Mouse (Mus musculus): Measurements from ENCODE around the gene Cenpc1. TPM values are rescaled to one million over a fixed set of nuclear protein-coding genes. Genes with fewer than 3 reads are reported as not detected.

Gene Cenpc1
- polyA plus RNA-seq, 1 experiment, result 20.3 TPM

- Histone ChIP-seq H3K27ac (ENCODE audit: insufficient read depth, low read depth, low read length) (peak overlapping the region; percentile 50), H3K4me1 (ENCODE audit: control insufficient read depth, insufficient read depth, low read length) (peaks cover 42% of the 10 kb centered on the region), H3K4me3 (ENCODE audit: insufficient read depth, low read length) (no peak overlapping the region)
- TF ChIP-seq POLR2A (IDR thresholded peaks at IDR 0.05; ENCODE audit: borderline replicate concordance, low read depth, low read length) (no peak), CTCF (IDR thresholded peaks at IDR 0.05; ENCODE audit: low read depth, low read length) (no peak)
Measured at GRCm38 (mm10) chr5:86084979-86085378, 19.6 kb upstream of the Cenpc1 start.

GRCm38 (mm10) chr5:86083987-86084386 lies 18.6 kb upstream of the Cenpc1 start:
- TF ChIP-seq POLR2A (IDR thresholded peaks at IDR 0.05; ENCODE audit: borderline replicate concordance, low read depth, low read length) (no peak), CTCF (IDR thresholded peaks at IDR 0.05; ENCODE audit: low read depth, low read length) (no peak)
- H3K27ac ChIP-seq (ENCODE audit: insufficient read depth, low read depth, low read length), result no peak overlapping the region
- H3K4me3 ChIP-seq (ENCODE audit: insufficient read depth, low read length), result no peak overlapping the region
- peaks cover 50% of the 10 kb centered on the region for H3K4me1 ChIP-seq (ENCODE audit: control insufficient read depth, insufficient read depth, low read length)

- Histone ChIP-seq H3K4me3 (ENCODE audit: insufficient read depth, low read length) (no peak overlapping the region), H3K27ac (ENCODE audit: insufficient read depth, low read depth, low read length) (peak overlapping the region; percentile 59), H3K4me1 (ENCODE audit: control insufficient read depth, insufficient read depth, low read length) (peaks cover 41% of the 10 kb centered on the region)
- TF ChIP-seq POLR2A (IDR thresholded peaks at IDR 0.05; ENCODE audit: borderline replicate concordance, low read depth, low read length), result no peak
- no peak for TF ChIP-seq CTCF (IDR thresholded peaks at IDR 0.05; ENCODE audit: low read depth, low read length)
Measured at GRCm38 (mm10) chr5:86078720-86079334, 13.4 kb upstream of the Cenpc1 start.

- no peak for TF ChIP-seq CTCF (IDR thresholded peaks at IDR 0.05; ENCODE audit: low read depth, low read length)
- TF ChIP-seq POLR2A (IDR thresholded peaks at IDR 0.05; ENCODE audit: borderline replicate concordance, low read depth, low read length), result no peak
- Histone ChIP-seq H3K27ac (ENCODE audit: insufficient read depth, low read depth, low read length) (peak overlapping the region; percentile 62), H3K4me1 (ENCODE audit: control insufficient read depth, insufficient read depth, low read length) (peaks cover 37% of the 10 kb centered on the region), H3K4me3 (ENCODE audit: insufficient read depth, low read length) (peak overlapping the region; percentile 65)
Measured at GRCm38 (mm10) chr5:86072756-86073386, 7.5 kb upstream of the Cenpc1 start.

GRCm38 (mm10) chr5:86071538-86071937 lies 6.2 kb upstream of the Cenpc1 start, which contains the start of gene Stap1:
Gene Stap1 (plus strand): TSS chr5:86071746.
- peak within 1 kb of the TSS; percentile 80 for H3K4me3 ChIP-seq (ENCODE audit: insufficient read depth, low read length)
- TF ChIP-seq CTCF (IDR thresholded peaks at IDR 0.05; ENCODE audit: low read depth, low read length), result no peak
- H3K4me1 ChIP-seq (ENCODE audit: control insufficient read depth, insufficient read depth, low read length), result peaks cover 38% of the 10 kb centered on the region
- H3K27ac ChIP-seq (ENCODE audit: insufficient read depth, low read depth, low read length), result peak within 1 kb of the TSS; percentile 93

- Histone ChIP-seq H3K4me1 (ENCODE audit: control insufficient read depth, insufficient read depth, low read length) (peaks cover 28% of the 10 kb centered on the region), H3K27ac (ENCODE audit: insufficient read depth, low read depth, low read length) (peak overlapping the region; percentile 36), H3K4me3 (ENCODE audit: insufficient read depth, low read length) (no peak overlapping the region)
- TF ChIP-seq POLR2A (IDR thresholded peaks at IDR 0.05; ENCODE audit: borderline replicate concordance, low read depth, low read length) (no peak), CTCF (IDR thresholded peaks at IDR 0.05; ENCODE audit: low read depth, low read length) (no peak)
Measured at GRCm38 (mm10) chr5:86069121-86069520, 3.7 kb upstream of the Cenpc1 start.

- no peak overlapping the region for H3K4me3 ChIP-seq (ENCODE audit: insufficient read depth, low read length)
- TF ChIP-seq CTCF (IDR thresholded peaks at IDR 0.05; ENCODE audit: low read depth, low read length) (no peak), POLR2A (IDR thresholded peaks at IDR 0.05; ENCODE audit: borderline replicate concordance, low read depth, low read length) (no peak)
- H3K27ac ChIP-seq (ENCODE audit: insufficient read depth, low read depth, low read length), result peak overlapping the region; percentile 45
- H3K4me1 ChIP-seq (ENCODE audit: control insufficient read depth, insufficient read depth, low read length), result peaks cover 28% of the 10 kb centered on the region
Measured at GRCm38 (mm10) chr5:86068451-86068850, 3.1 kb upstream of the Cenpc1 start.

GRCm38 (mm10) chr5:86066551-86066929 lies 1.2 kb upstream of the Cenpc1 start:
- Histone ChIP-seq H3K27ac (ENCODE audit: insufficient read depth, low read depth, low read length) (peak overlapping the region; percentile 49), H3K4me3 (ENCODE audit: insufficient read depth, low read length) (peak overlapping the region; percentile 63), H3K4me1 (ENCODE audit: control insufficient read depth, insufficient read depth, low read length) (peaks cover 31% of the 10 kb centered on the region)
- TF ChIP-seq CTCF (IDR thresholded peaks at IDR 0.05; ENCODE audit: low read depth, low read length), result peak; percentile 85
- no peak for TF ChIP-seq POLR2A (IDR thresholded peaks at IDR 0.05; ENCODE audit: borderline replicate concordance, low read depth, low read length)

- Histone ChIP-seq H3K4me3 (ENCODE audit: insufficient read depth, low read length) (peak overlapping the region; percentile 63), H3K27ac (ENCODE audit: insufficient read depth, low read depth, low read length) (peak overlapping the region; percentile 49), H3K4me1 (ENCODE audit: control insufficient read depth, insufficient read depth, low read length) (peaks cover 31% of the 10 kb centered on the region)
- TF ChIP-seq POLR2A (IDR thresholded peaks at IDR 0.05; ENCODE audit: borderline replicate concordance, low read depth, low read length), result no peak
- no peak for TF ChIP-seq CTCF (IDR thresholded peaks at IDR 0.05; ENCODE audit: low read depth, low read length)
Measured at GRCm38 (mm10) chr5:86065876-86066550, 630 bp upstream of the Cenpc1 start.

GRCm38 (mm10) chr5:86063501-86063900 lies 1.9 kb downstream of the Cenpc1 start:
- no peak overlapping the region for H3K27ac ChIP-seq (ENCODE audit: insufficient read depth, low read depth, low read length)
- peaks cover 18% of the 10 kb centered on the region for H3K4me1 ChIP-seq (ENCODE audit: control insufficient read depth, insufficient read depth, low read length)
- no peak overlapping the region; the same call in 1 of the 2 replicates for H3K4me3 ChIP-seq (ENCODE audit: insufficient read depth, low read length)
- TF ChIP-seq CTCF (IDR thresholded peaks at IDR 0.05; ENCODE audit: low read depth, low read length), result no peak
- no peak for TF ChIP-seq POLR2A (IDR thresholded peaks at IDR 0.05; ENCODE audit: borderline replicate concordance, low read depth, low read length)

Data from bone marrow macrophage, adult 2 months (primary cell).